Mouse (Mus musculus): ENCODE data around the gene Rnaseh1. TPM values are rescaled to one million over a fixed set of nuclear protein-coding genes. Genes with fewer than 3 reads are reported as not detected.

Rnaseh1 gene
- polyA plus RNA-seq (2015; fragmentation: Nextera tagmentation; extraction: Ambion mirVana): 19.3 and 20.8 TPM in 2 replicates

GRCm38 (mm10) chr12:28649141-28650110 lies at the start of gene Rnaseh1:
TSS of gene Rnaseh1 (plus strand) at chr12:28649602.
- Histone ChIP-seq H3K4me2 (ENCODE audit: low read depth, low read length) (peak within 1 kb of the TSS; percentile 93), H3K36me3 (ENCODE audit: control insufficient read depth, insufficient read depth) (peaks cover 4% of the 10 kb centered on the region; the same call in 1 of the 2 replicates), H3K9ac (ENCODE audit: low read length) (peak within 1 kb of the TSS; percentile 79), H3K4me3 (ENCODE audit: low read length) (peak within 1 kb of the TSS; percentile 73), H3K9me3 (replicated peaks; ENCODE audit: control insufficient read depth, low read length) (no peaks in the 10 kb centered on the region), H3K27ac (ENCODE audit: low read length) (peak within 1 kb of the TSS; percentile 12), H3K4me1 (ENCODE audit: control insufficient read depth, insufficient read depth, low read length) (peaks cover 10% of the 10 kb centered on the region), H3K27me3 (ENCODE audit: control insufficient read depth, insufficient read depth, low read length) (no peaks in the 10 kb centered on the region)
- WGBS: 2% methylated on average over 52 of the region's 52 CpGs
- ATAC-seq (replicated peaks; ENCODE audit: extremely low read depth, insufficient read depth, low FRiP score): peak; percentile 89

GRCm38 (mm10) chr12:28602259-28602658 lies 47.1 kb upstream of the Rnaseh1 start:
- WGBS: 8% methylated on average over 4 of the region's 4 CpGs
- peak overlapping the region; percentile 57; the same call in 1 of the 2 replicates for H3K27ac ChIP-seq (ENCODE audit: low read length)
- no peak overlapping the region for H3K4me2 ChIP-seq (ENCODE audit: low read depth, low read length)
- H3K4me3 ChIP-seq (ENCODE audit: low read length): no peak overlapping the region
- H3K9me3 ChIP-seq (replicated peaks; ENCODE audit: control insufficient read depth, low read length): no peaks in the 10 kb centered on the region
- H3K36me3 ChIP-seq (ENCODE audit: control insufficient read depth, insufficient read depth): no peaks in the 10 kb centered on the region
- no peaks in the 10 kb centered on the region for H3K27me3 ChIP-seq (ENCODE audit: control insufficient read depth, insufficient read depth, low read length)
- ATAC-seq (replicated peaks; ENCODE audit: extremely low read depth, insufficient read depth, low FRiP score): peak; percentile 71
- H3K4me1 ChIP-seq (ENCODE audit: control insufficient read depth, insufficient read depth, low read length): peaks cover 13% of the 10 kb centered on the region
- H3K9ac ChIP-seq (ENCODE audit: low read length): no peak overlapping the region

- H3K4me2 ChIP-seq (ENCODE audit: low read depth, low read length): no peak overlapping the region
- no peaks in the 10 kb centered on the region for H3K36me3 ChIP-seq (ENCODE audit: control insufficient read depth, insufficient read depth)
- ATAC-seq (replicated peaks; ENCODE audit: extremely low read depth, insufficient read depth, low FRiP score): no peak
- H3K27ac ChIP-seq (ENCODE audit: low read length): no peak overlapping the region
- H3K27me3 ChIP-seq (ENCODE audit: control insufficient read depth, insufficient read depth, low read length): no peaks in the 10 kb centered on the region
- H3K9ac ChIP-seq (ENCODE audit: low read length): no peak overlapping the region
- H3K4me3 ChIP-seq (ENCODE audit: low read length): no peak overlapping the region
- H3K9me3 ChIP-seq (replicated peaks; ENCODE audit: control insufficient read depth, low read length): no peaks in the 10 kb centered on the region
- peaks cover 13% of the 10 kb centered on the region for H3K4me1 ChIP-seq (ENCODE audit: control insufficient read depth, insufficient read depth, low read length)
- WGBS: 73% methylated on average over 1 of the region's 1 CpGs
These were observed 45.9 kb upstream of the Rnaseh1 start for GRCm38 (mm10) chr12:28603494-28603893.

- 48% methylated on average over 17 of the region's 17 CpGs for WGBS
These were observed 41.7 kb upstream of the Rnaseh1 start for GRCm38 (mm10) chr12:28607546-28608305.

GRCm38 (mm10) chr12:28612391-28612790 lies 37.0 kb upstream of the Rnaseh1 start:
- ATAC-seq (replicated peaks; ENCODE audit: extremely low read depth, insufficient read depth, low FRiP score): no peak
- no peak overlapping the region for H3K27ac ChIP-seq (ENCODE audit: low read length)
- H3K4me3 ChIP-seq (ENCODE audit: low read length): no peak overlapping the region
- H3K4me2 ChIP-seq (ENCODE audit: low read depth, low read length): no peak overlapping the region
- H3K9ac ChIP-seq (ENCODE audit: low read length): no peak overlapping the region
- H3K36me3 ChIP-seq (ENCODE audit: control insufficient read depth, insufficient read depth): no peaks in the 10 kb centered on the region
- 0 out of 2 replicates have a peak, but pooled peaks cover 3% of the 10 kb centered on the region for H3K4me1 ChIP-seq (ENCODE audit: control insufficient read depth, insufficient read depth, low read length)
- WGBS: 66% methylated on average over 6 of the region's 6 CpGs
- no peaks in the 10 kb centered on the region for H3K27me3 ChIP-seq (ENCODE audit: control insufficient read depth, insufficient read depth, low read length)
- H3K9me3 ChIP-seq (replicated peaks; ENCODE audit: control insufficient read depth, low read length): no peaks in the 10 kb centered on the region

More at GRCm38 (mm10) chr12:28607546-28608305, 41.7 kb upstream of the Rnaseh1 start:
- Histone ChIP-seq H3K36me3 (ENCODE audit: control insufficient read depth, insufficient read depth) (no peaks in the 10 kb centered on the region), H3K27me3 (ENCODE audit: control insufficient read depth, insufficient read depth, low read length) (no peaks in the 10 kb centered on the region), H3K9me3 (replicated peaks; ENCODE audit: control insufficient read depth, low read length) (no peaks in the 10 kb centered on the region), H3K9ac (ENCODE audit: low read length) (no peak overlapping the region), H3K27ac (ENCODE audit: low read length) (no peak overlapping the region), H3K4me1 (ENCODE audit: control insufficient read depth, insufficient read depth, low read length) (0 out of 2 replicates have a peak, but pooled peaks cover 4% of the 10 kb centered on the region), H3K4me3 (ENCODE audit: low read length) (no peak overlapping the region), H3K4me2 (ENCODE audit: low read depth, low read length) (peak overlapping the region; percentile 25; the same call in 1 of the 2 replicates)
- peak; percentile 51; the same call in 1 of the 2 replicates for ATAC-seq (replicated peaks; ENCODE audit: extremely low read depth, insufficient read depth, low FRiP score)

GRCm38 (mm10) chr12:28614401-28614800 lies 35.0 kb upstream of the Rnaseh1 start:
- WGBS: 60% methylated on average over 7 of the region's 7 CpGs
- Histone ChIP-seq H3K9me3 (replicated peaks; ENCODE audit: control insufficient read depth, low read length) (no peaks in the 10 kb centered on the region), H3K4me1 (ENCODE audit: control insufficient read depth, insufficient read depth, low read length) (no peaks in the 10 kb centered on the region), H3K9ac (ENCODE audit: low read length) (no peak overlapping the region), H3K27ac (ENCODE audit: low read length) (no peak overlapping the region), H3K4me2 (ENCODE audit: low read depth, low read length) (no peak overlapping the region), H3K36me3 (ENCODE audit: control insufficient read depth, insufficient read depth) (no peaks in the 10 kb centered on the region), H3K27me3 (ENCODE audit: control insufficient read depth, insufficient read depth, low read length) (no peaks in the 10 kb centered on the region), H3K4me3 (ENCODE audit: low read length) (no peak overlapping the region)
- ATAC-seq (replicated peaks; ENCODE audit: extremely low read depth, insufficient read depth, low FRiP score): no peak

- Histone ChIP-seq H3K4me1 (ENCODE audit: control insufficient read depth, insufficient read depth, low read length) (peaks cover 8% of the 10 kb centered on the region), H3K4me3 (ENCODE audit: low read length) (no peak overlapping the region), H3K36me3 (ENCODE audit: control insufficient read depth, insufficient read depth) (no peaks in the 10 kb centered on the region), H3K9ac (ENCODE audit: low read length) (no peak overlapping the region), H3K4me2 (ENCODE audit: low read depth, low read length) (no peak overlapping the region), H3K9me3 (replicated peaks; ENCODE audit: control insufficient read depth, low read length) (no peaks in the 10 kb centered on the region), H3K27ac (ENCODE audit: low read length) (no peak overlapping the region), H3K27me3 (ENCODE audit: control insufficient read depth, insufficient read depth, low read length) (peaks cover 3% of the 10 kb centered on the region; the same call in 1 of the 2 replicates)
- 55% methylated on average over 4 of the region's 4 CpGs for WGBS
- ATAC-seq (replicated peaks; ENCODE audit: extremely low read depth, insufficient read depth, low FRiP score): no peak
These were observed 32.1 kb upstream of the Rnaseh1 start for GRCm38 (mm10) chr12:28617297-28617696.

GRCm38 (mm10) chr12:28621451-28622166 lies 27.8 kb upstream of the Rnaseh1 start:
- H3K36me3 ChIP-seq (ENCODE audit: control insufficient read depth, insufficient read depth): no peaks in the 10 kb centered on the region
- 7% methylated on average over 7 of the region's 7 CpGs for WGBS
- ATAC-seq (replicated peaks; ENCODE audit: extremely low read depth, insufficient read depth, low FRiP score): 0 out of 2 replicates have a peak, but pooled peaks have one; percentile 12
- peaks cover 13% of the 10 kb centered on the region for H3K4me1 ChIP-seq (ENCODE audit: control insufficient read depth, insufficient read depth, low read length)
- peak overlapping the region; percentile 51 for H3K4me2 ChIP-seq (ENCODE audit: low read depth, low read length)
- peak overlapping the region; percentile 67 for H3K27ac ChIP-seq (ENCODE audit: low read length)
- H3K9me3 ChIP-seq (replicated peaks; ENCODE audit: control insufficient read depth, low read length): no peaks in the 10 kb centered on the region
- peak overlapping the region; percentile 49; the same call in 1 of the 2 replicates for H3K9ac ChIP-seq (ENCODE audit: low read length)
- H3K27me3 ChIP-seq (ENCODE audit: control insufficient read depth, insufficient read depth, low read length): peaks cover 3% of the 10 kb centered on the region; the same call in 1 of the 2 replicates
- peak overlapping the region; percentile 28 for H3K4me3 ChIP-seq (ENCODE audit: low read length)
